Mouse (Mus musculus) CH12.LX (cell line): ENCODE results near the gene Rbp2.

Experiments used
- CTCF ChIP-seq, 2 experiments: IDR thresholded peaks in 1 of 2; conservative IDR thresholded peaks in 1 of 2; 2 replicates each; pipeline ENCODE4 v1.5.1; 2011 to 2012; ENCODE audit warnings: low read depth in 2 of 2, low read length in 2 of 2, improper control_type of control experiment in 1 of 2, inconsistent platforms in 1 of 2, mild to moderate bottlenecking in 1 of 2, moderate library complexity in 1 of 2
- ETS1 ChIP-seq: conservative IDR thresholded peaks from 2 replicates; pipeline ENCODE4 v1.6.1; 2012; ENCODE audit warnings: low read depth, mild to moderate bottlenecking, inconsistent platforms, low read length, improper control_type of control experiment, moderate library complexity
- MAZ ChIP-seq: IDR thresholded peaks from 2 replicates; pipeline ENCODE4 v1.6.1; 2012; ENCODE audit warnings: low read depth, mild to moderate bottlenecking, inconsistent platforms, low read length, improper control_type of control experiment, moderate library complexity
- MYC ChIP-seq: IDR thresholded peaks from 2 replicates; pipeline ENCODE4 v1.6.1; 2011; ENCODE audit warnings: low read depth, mild to moderate bottlenecking, improper control_type of control experiment, low read length
- PAX5 ChIP-seq: IDR thresholded peaks from 2 replicates; pipeline ENCODE4 v1.6.1; 2012; ENCODE audit warnings: low read length, inconsistent platforms, mixed read lengths
- POLR2A ChIP-seq: IDR thresholded peaks from 2 replicates; pipeline ENCODE4 v1.6.1; 2011; ENCODE audit warnings: low read depth, mild to moderate bottlenecking, improper control_type of control experiment, low read length
- RAD21 ChIP-seq: IDR thresholded peaks from 2 replicates; pipeline ENCODE4 v1.6.1; 2011; ENCODE audit warnings: low read depth, mild to moderate bottlenecking, low read length, improper control_type of control experiment, moderate library complexity
- TCF12 ChIP-seq: IDR thresholded peaks from 2 replicates; pipeline ENCODE4 v1.6.1; 2014; ENCODE audit warnings: low read depth, mild to moderate bottlenecking, inconsistent platforms, low read length, improper control_type of control experiment
- USF1 ChIP-seq: IDR thresholded peaks from 2 replicates; pipeline ENCODE4 v1.6.1; 2014; ENCODE audit warnings: low read depth, mild to moderate bottlenecking, inconsistent platforms, low read length, improper control_type of control experiment
- ZNF384 ChIP-seq: IDR thresholded peaks from 2 replicates; pipeline ENCODE4 v1.6.1; 2012; ENCODE audit warnings: low read depth, low read length, improper control_type of control experiment, inconsistent platforms

- TF ChIP-seq USF1 (no peak), MYC (no peak), POLR2A (no peak), PAX5 (no peak), ETS1 (no peak), TCF12 (no peak), CTCF (conservative IDR thresholded peaks at IDR 0.05 in 1 of 2, IDR thresholded peaks at IDR 0.05 in 1 of 2; ENCODE audit: low read depth in 2 of 2, low read length in 2 of 2) (no peak), ZNF384 (no peak), MAZ (no peak), RAD21 (no peak)
These were observed 46.8 kb upstream of the Rbp2 start for GRCm38 (mm10) chr9:98439091-98439490.
